Mouse (Mus musculus) MN1 (cell line): ENCODE measurements around the gene Mrpl43.
"Not testable (repeated sequence)": the region's sequence is repeated elsewhere in the genome, so short reads cannot be mapped to it uniquely, and the experiment has no call there.

Source experiments
- DNase-seq: peaks from one replicate; pipeline ENCODE4 v3.0.0-alpha.2; 2016; ENCODE audit warnings: low spot score

Mrpl43 gene

DNA sequence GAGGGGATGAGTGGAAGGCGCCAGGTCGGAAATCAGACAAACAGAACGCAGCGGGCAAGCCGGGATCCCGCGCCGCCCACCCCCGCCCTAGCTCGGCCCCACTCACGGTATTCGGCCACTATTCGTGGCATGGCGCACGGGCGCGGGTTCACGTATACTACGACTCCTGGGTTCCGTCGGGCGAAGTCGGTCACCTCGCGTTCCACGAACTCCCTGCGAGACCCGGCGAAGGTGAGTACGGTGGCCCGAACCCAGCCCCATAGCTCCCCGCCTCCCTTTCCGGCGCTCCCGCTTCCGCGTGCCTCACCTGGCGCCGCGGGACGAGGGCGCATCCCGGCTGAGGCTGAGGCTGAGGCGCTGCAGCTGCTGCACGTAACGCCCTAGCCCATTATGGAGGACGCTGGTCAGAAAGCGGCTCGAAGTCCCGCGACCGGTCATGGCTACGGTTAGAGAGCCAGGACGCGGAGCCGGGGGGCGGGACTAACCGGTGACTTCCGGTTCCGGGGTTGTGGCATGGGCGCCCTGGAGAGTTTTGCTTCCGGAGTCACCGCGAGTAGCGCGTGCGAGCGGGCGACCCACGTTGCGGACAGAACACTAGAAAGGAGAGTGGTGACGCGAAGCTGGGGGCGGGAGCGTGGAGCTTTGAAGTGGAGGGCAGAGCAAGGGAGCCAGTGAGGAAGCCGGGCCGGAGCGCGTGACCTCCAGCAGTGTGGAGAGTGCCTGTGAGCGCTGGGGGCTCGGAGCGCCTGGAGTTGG lies at the start of gene Mrpl43:
Mrpl43 (minus strand) TSS at position 486 of the 756 bp plus-strand sequence.
- DNase-seq: peak; percentile 93

DNA sequence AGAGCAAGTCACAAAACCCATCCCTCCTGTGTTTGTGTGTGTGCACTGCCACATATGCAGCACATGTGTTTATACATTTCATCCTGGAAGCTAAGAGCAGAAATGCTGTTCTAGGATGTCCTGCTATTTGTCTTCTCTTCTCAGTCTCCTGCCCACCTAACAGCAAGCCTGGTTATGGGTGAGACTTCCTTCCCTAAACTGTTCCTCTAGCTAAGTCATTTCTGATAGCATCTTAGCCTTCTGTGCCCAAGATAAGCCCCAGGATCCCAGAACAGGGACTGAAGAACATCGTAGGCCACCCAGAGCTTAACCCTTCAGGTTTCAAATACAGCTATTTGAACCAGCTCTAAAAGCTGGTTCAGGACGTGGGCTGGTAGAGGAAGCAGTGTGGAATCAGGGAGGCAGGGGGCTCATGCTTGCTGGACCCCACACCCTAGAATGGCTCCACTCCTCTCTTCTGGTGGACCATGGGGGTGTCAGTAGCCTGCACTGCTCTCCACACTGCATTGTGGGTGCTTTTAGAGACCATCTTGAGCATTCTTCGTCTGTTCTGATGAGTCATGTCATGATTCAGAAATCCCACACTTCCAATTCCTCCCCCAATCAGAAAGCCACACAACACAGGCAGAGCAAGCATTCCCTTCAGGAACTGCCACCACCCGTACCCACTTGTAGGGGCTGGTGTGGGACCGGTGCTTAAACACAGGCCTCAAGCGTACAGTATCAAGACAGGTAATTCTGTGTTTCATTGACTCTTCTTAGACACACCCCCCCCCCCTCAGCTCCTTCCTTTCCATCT lies 48.8 kb upstream of the Mrpl43 start:
- DNase-seq: no peak

DNA sequence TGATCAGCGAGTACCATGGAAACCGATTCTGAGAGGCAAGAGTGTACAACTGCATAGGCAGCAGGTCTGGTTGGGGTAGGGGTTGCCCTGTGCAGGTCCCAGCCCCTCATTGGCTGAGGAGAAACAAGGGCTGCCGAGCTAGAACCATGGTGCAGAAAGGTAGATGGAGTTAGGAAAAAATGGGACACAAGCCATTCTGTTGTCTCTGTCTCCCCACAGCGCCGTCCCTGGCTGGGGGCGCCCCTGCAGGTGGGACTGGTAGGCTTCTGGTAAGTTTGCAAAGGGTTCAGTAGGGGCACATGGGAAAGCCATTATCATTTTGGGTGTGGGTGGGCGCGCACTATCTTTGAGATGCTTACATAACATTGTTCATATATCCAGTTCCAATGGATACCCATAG lies 47.2 kb upstream of the Mrpl43 start:
- DNase-seq: no peak

DNA sequence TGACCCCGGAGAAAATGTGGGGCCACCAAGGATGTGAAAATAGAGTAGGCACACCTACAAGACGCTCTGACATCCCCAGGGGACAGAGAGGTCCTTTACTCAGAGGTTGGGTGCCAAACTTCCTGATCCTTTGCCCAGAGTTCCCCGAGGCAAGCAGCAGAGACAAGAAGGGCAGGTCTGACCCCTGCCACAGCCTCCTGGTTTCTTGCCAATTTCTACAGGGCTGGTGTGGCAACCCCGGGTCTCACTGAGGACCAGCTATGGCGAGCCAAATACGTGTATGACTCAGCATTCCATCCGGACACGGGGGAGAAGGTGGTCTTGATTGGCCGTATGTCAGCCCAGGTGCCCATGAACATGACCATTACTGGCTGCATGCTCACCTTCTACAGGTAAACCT lies 43.3 kb upstream of the Mrpl43 start:
- no peak for DNase-seq

- DNase-seq: no peak
Observed at GRCm38 (mm10) chr19:45048644-45049365, 42.6 kb upstream of the Mrpl43 start.

GRCm38 (mm10) chr19:45047935-45048643 lies 41.8 kb upstream of the Mrpl43 start:
- DNase-seq: peak; percentile 53

DNA sequence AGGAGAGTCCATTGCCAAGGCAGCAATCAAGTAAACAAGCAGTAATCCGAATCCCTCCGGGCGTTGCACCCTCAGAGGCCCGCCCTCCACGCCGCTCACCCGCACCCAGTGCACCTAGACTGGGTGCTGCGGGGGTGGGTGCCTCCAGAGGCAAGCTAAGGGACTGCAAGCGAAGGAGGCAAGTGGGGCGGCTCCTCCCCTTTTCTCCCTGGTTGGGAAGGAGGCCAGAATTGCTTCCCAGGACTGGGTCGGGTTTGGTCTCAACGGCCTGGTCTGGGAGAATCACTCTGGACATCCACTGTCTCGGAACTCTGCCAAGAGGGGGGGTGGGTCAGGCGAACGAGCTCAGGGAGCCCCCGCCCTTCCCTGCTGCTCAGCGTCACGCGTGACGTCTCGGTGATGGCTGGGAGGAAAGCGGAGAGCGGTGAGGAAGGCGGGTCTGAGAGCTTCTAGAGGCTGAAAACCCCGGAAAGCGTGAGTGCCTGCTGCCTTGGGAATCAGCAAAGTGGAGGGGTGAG lies 41.2 kb upstream of the Mrpl43 start, which contains the start of gene Sfxn3:
Sfxn3 (plus strand) TSS at position 87 of the 518 bp plus-strand sequence.
- peak; percentile 92 for DNase-seq

DNA sequence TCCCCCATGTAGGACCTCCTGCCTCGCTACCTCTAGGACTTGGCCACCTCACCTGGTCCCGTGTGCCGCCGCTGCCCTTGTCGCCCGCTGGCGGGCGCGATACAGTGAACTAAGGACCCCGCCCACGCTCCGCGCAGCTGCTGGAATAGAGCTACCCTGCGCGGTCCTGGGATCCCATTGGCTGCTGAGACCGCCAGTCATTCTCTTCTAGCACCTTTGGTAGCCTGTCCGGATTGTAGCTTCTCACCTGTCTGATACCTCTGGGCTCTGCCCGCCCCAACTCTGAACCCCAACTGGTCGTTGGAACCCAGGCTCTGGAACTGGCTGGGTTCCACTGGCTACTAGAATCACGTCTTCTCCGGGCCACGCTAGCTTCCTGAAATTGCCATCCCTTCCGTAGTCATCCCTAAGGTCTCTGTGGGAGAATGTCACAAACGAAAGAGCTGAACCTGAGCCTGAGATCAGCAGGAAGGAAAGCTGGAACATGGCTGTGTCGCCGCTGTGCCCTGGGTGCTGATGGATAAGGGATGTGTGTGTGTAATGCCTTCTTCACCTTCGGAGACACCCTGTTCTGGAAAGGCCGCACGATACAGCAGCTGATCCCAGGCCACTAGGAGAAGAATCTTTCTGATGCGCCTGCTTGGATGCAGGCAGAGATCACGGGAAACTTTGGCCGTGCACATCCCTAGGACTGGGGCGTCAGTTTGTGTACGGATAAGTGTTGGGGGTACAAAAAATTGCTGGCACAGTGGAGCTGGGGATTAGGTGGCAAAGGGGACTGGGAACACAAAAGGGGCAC lies 40.5 kb upstream of the Mrpl43 start:
- DNase-seq: peak; percentile 90

- DNase-seq: no peak
Observed at GRCm38 (mm10) chr19:45045651-45046050, 39.4 kb upstream of the Mrpl43 start, which contains the start of gene Pdzd7. Pdzd7 (minus strand) TSS chr19:45045717.

GRCm38 (mm10) chr19:45045236-45045635 lies 39.0 kb upstream of the Mrpl43 start:
- no peak for DNase-seq

DNA sequence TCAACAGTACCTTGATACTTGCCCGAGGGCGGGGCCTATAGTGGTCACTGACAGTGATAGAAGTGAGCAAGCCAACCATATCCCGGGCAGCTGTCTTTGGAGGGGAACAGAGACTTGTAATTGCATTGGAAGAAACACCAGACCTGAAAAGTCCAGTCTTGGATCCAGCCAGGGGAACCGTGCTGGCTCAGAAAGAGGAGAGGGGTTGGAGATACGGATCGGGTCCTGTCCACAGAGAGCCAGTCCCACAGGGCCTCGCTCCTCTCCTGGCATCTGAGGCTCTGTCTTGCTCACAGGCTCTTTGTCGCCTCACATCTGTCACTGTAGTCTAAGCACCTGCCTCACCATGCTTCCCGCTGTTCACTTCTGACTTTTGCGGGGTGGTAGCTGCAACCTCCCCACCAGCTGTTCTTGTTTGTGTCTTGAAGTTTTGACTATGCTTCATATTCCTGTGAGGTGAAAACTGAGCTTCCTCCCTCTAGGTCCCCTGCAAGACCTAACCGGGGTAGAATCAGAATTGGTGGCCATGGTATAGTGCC lies 38.2 kb upstream of the Mrpl43 start:
- DNase-seq: no peak

GRCm38 (mm10) chr19:45040214-45040613 lies 34.0 kb upstream of the Mrpl43 start:
- no peak for DNase-seq

GRCm38 (mm10) chr19:45038198-45038597 lies 32.0 kb upstream of the Mrpl43 start:
- DNase-seq: not testable (repeated sequence)

- DNase-seq: no peak
Observed at GRCm38 (mm10) chr19:45036867-45037266, 30.6 kb upstream of the Mrpl43 start.

DNA sequence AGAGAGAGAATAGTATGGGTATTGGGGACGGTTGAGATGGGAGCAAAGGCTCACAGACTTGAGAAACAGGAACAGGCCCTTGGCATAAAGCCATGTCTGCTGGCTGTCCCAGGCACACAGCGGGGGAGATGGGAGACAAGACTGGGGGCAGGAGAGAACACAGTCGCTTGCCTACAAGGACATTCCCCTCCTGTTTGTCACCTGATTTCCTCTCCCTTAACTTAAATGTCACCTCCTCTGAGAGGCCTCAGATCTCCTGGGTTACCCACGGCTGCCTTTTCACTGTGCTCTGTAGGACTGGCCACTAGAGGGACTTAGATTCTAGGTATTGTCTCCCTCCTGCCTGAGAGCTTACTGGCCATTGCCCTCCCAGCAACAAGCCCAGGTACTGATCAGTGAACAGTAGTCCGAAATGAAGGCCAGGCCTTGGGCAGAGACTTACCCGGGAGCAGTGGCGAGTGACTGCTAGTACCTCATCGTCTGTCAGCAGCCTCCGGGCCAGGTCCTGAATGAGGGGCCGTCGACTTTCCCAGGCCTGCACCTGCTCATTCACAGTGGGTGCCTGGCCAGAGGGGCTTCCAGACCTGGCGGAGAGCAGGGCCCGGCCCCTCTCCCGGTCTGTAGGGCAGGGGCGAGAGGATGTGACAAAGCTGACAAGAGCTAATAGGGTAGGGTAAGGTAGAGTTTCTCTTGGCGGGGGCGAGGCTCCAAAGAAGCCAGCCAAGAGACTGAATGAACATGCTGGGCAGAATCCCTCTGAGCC lies 26.5 kb upstream of the Mrpl43 start:
- DNase-seq: peak; percentile 62

- peak; percentile 79 for DNase-seq
Observed at GRCm38 (mm10) chr19:45031780-45032179, 25.5 kb upstream of the Mrpl43 start.

GRCm38 (mm10) chr19:45030746-45031693 lies 24.8 kb upstream of the Mrpl43 start:
- DNase-seq: peak; percentile 86

- DNase-seq: no peak
Observed at GRCm38 (mm10) chr19:45030111-45030510, 23.9 kb upstream of the Mrpl43 start.
